Mouse (Mus musculus) intestine, postnatal 0 days (tissue): ENCODE data around the gene Prkca. TPM values are rescaled to one million over a fixed set of nuclear protein-coding genes. Genes with fewer than 3 reads are reported as not detected.
A peak's percentile ranks its signal among the peaks of the same experiment; 100 is the strongest.

Source experiments
- ATAC-seq: fragments of 200-750 bp; cut with Nextera tagmentation; 2 replicates; pipeline ENCODE4 v1.8.0; 2017; ENCODE audit warnings: mild to moderate bottlenecking, moderate TSS enrichment, moderate library complexity
- H3K27ac ChIP-seq: fragments of 300-500 bp; sonication (generic); 2 replicates; pipeline ENCODE4 v1.5.1; 2014; ENCODE audit warnings: mild to moderate bottlenecking, low read depth, low read length, moderate library complexity
- H3K27me3 ChIP-seq: fragments of 300-500 bp; sonication (generic); replicated peaks from 2 replicates; pipeline ENCODE4 v1.6.1; 2014; ENCODE audit warnings: low read length, mixed read lengths; ENCODE audit not compliant: control insufficient read depth, insufficient read depth
- H3K36me3 ChIP-seq: fragments of 300-500 bp; sonication (generic); 2 replicates; pipeline ENCODE4 v1.6.1; 2014; ENCODE audit warnings: mild to moderate bottlenecking, moderate library complexity; ENCODE audit not compliant: control insufficient read depth, insufficient read depth
- H3K4me1 ChIP-seq: fragments of 300-500 bp; sonication (generic); replicated peaks from 2 replicates; pipeline ENCODE4 v1.6.1; 2014; ENCODE audit warnings: antibody characterized with exemption, low read length, mixed read lengths; ENCODE audit not compliant: control insufficient read depth, insufficient read depth
- H3K4me2 ChIP-seq: fragments of 300-500 bp; sonication (generic); replicated peaks from 2 replicates; pipeline ENCODE4 v1.6.1; 2014; ENCODE audit warnings: low read depth, mild to moderate bottlenecking, moderate library complexity
- H3K4me3 ChIP-seq: fragments of 300-500 bp; sonication (generic); 2 replicates; pipeline ENCODE4 v1.5.1; 2014; ENCODE audit warnings: low read depth, low read length
- H3K9ac ChIP-seq: fragments of 300-500 bp; sonication (generic); 2 replicates; pipeline ENCODE4 v1.6.1; 2014; ENCODE audit warnings: mild to moderate bottlenecking, low read depth, low read length
- H3K9me3 ChIP-seq: fragments of 300-500 bp; sonication (generic); 2 replicates; pipeline ENCODE4 v1.6.1; 2016; ENCODE audit warnings: mixed run types; ENCODE audit not compliant: control insufficient read depth
- CTCF ChIP-seq: sonication (generic); IDR thresholded peaks from 2 replicates; pipeline ENCODE4 v1.5.1; 2016; ENCODE audit warnings: low read depth, mild to moderate bottlenecking, control low read depth, antibody characterized with exemption, moderate library complexity
- WGBS: fragments of 180-500 bp; shearing (Covaris S2); extraction: QIAGEN DNeasy Blood & Tissue Kit; methylation state at CpG from one replicate; pipeline ENCODE4 v1.1.7; 2014; 5-methylcytosine and 5-hydroxymethylcytosine counted together
- polyA plus RNA-seq: library from polyadenylated mRNA; unstranded; fragments of >200 nt; fragmentation: Nextera tagmentation; extraction: Ambion mirVana; gene quantifications from 2 replicates; pipeline ENCODE4 v1.2.1, GENCODE M21; 2015

The Prkca gene
- polyA plus RNA-seq, 1 experiment from 2014 or later, result 14.5 TPM

DNA sequence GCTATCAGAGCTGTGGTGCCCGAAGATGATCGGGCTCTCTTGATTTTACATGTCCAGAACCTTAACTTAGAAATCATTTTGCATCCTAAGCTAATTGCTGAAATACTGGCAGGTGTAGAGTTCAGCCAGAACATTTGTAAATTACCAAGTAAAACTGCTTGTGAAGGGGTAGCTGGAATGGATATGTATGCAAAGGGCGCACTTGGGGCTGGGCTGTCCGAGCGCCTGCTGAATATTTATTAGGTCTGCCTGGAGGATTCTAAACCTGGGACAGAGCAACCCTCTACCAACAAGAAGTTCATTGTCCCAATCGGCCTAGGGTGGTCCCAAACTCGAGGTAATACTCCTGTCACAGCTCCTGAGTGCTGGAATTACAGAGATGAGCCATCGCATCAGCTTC, 1.0 kb upstream of the Prkca start:
- peak overlapping the region; percentile 92 for H3K4me3 ChIP-seq
- no peak for TF ChIP-seq CTCF
- 53% methylated on average over 8 of the region's 8 CpGs for WGBS
- ATAC-seq, result no peak
- no peaks in the 10 kb centered on the region for H3K9me3 ChIP-seq
- H3K4me2 ChIP-seq, result peak overlapping the region; percentile 94
- H3K27ac ChIP-seq, result peak overlapping the region; percentile 85; the same call in 1 of the 2 replicates
- H3K36me3 ChIP-seq, result no peaks in the 10 kb centered on the region
- 0 out of 2 replicates have a peak, but pooled peaks cover 2% of the 10 kb centered on the region for H3K4me1 ChIP-seq
- H3K27me3 ChIP-seq, result no peaks in the 10 kb centered on the region
- no peak overlapping the region for H3K9ac ChIP-seq

DNA sequence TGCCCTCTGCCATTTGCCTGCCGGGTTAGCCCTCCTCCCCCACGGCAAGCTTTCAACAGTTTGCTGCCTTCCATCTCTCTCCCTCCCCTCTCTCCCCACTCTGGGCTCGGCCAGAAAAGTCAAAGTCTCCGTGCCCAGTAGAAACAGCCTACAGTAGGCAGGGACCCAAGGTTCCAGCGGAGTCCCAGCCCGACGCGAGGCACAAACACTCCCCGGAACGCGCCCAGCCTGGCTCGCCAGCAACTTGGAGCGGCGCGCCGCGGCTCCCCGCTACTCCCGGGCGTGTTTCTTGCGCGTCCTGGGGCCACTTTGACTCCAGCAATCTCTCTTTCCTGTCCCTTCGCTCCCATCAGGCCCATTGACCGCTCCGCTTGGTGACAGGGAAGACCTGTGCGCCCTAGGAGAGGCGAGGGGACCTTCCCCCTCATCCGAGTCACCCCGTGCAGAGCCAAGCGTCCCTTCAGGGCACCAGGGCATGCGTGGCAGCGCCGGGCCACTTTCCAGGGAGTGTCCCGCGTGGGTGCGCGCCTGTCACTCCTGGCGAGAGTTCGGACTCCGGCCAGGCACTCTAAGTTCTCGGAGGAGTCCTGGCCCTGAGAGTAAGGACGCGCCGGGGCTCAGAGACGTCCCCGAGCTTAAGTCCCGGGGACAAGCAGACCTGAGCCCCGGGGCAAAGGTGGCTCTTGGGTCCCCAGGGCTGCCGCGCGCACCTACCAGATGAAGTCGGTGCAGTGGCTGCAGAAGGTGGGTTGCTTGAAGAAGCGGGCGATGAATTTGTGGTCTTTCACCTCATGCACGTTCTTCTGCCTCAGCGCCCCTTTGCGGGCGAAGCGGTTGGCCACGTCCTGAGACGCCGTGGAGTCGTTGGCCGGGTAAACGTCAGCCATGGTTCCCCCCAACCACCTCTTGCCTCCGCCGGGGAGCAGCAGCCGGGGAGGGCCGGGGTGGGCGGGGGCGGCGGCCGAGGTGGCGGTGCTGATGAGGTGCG, 653 bp downstream of the Prkca start, which contains the start of gene Apoh:
Gene Apoh (plus strand): TSS at position 574 of the 988 bp plus-strand sequence.
- Histone ChIP-seq H3K27ac (peak within 1 kb of the TSS; percentile 85), H3K9me3 (no peaks in the 10 kb centered on the region), H3K27me3 (no peaks in the 10 kb centered on the region), H3K4me2 (peak within 1 kb of the TSS; percentile 94), H3K4me1 (0 out of 2 replicates have a peak, but pooled peaks cover 2% of the 10 kb centered on the region), H3K36me3 (0 out of 2 replicates have a peak, but pooled peaks cover 4% of the 10 kb centered on the region), H3K9ac (peak within 1 kb of the TSS; percentile 78), H3K4me3 (peak within 1 kb of the TSS; percentile 92)
- under 1% methylated on average over 74 of the region's 75 CpGs for WGBS
- TF ChIP-seq CTCF, result peak; percentile 29
- ATAC-seq, result peak; percentile 19; the same call in 1 of the 2 replicates

DNA sequence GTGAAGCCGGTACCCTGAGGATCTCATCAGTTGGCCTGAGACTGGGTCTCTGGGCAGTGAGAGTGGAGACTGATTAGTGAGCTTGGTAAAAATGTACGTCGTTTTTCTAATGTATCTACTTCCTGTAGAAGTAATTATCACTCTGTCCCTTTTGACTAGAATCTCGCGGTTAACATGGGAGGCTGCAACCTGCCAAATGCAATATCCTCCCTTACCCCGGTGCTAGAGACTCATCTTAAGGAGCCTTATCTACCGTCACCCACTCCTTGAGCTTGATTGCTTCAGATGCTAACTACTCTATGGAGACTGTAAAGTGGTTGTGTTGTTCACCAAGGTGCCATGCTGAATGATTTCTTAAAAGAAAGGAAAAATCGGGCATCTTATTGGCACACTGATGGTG, 1.9 kb downstream of the Prkca start:
- Histone ChIP-seq H3K4me1 (0 out of 2 replicates have a peak, but pooled peaks cover 2% of the 10 kb centered on the region), H3K4me2 (peak overlapping the region; percentile 94), H3K4me3 (peak overlapping the region; percentile 92), H3K36me3 (0 out of 2 replicates have a peak, but pooled peaks cover 4% of the 10 kb centered on the region), H3K27ac (no peak overlapping the region), H3K27me3 (no peaks in the 10 kb centered on the region), H3K9me3 (no peaks in the 10 kb centered on the region), H3K9ac (peak overlapping the region; percentile 7; the same call in 1 of the 2 replicates)
- ATAC-seq, result no peak
- WGBS, result 37% methylated on average over 8 of the region's 8 CpGs
- no peak for TF ChIP-seq CTCF

DNA sequence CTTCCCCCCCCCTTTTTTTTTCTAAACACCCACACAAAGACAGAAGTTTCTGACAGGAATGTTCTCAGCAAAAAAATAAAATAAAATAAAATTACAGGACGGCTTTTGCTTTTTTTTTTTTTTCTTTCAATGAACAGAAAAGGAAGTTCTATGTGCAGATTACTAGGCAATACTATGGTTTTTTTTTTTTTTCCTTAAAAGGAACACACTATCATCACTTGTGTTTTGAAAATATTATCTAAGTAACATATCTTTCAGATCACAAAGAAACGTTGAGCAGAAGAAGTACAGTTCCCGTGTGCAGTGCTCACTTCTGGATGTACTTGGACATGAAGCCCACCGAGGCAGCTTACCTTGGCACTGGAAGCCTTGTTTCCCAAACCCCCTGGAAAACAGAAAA, 3.4 kb downstream of the Prkca start:
- H3K27me3 ChIP-seq, result no peaks in the 10 kb centered on the region
- no peak overlapping the region for H3K4me2 ChIP-seq
- H3K9ac ChIP-seq, result no peak overlapping the region
- no peak overlapping the region for H3K27ac ChIP-seq
- 0 out of 2 replicates have a peak, but pooled peaks cover 4% of the 10 kb centered on the region for H3K36me3 ChIP-seq
- WGBS, result 71% methylated on average over 4 of the region's 4 CpGs
- no peak for TF ChIP-seq CTCF
- no peak overlapping the region for H3K4me3 ChIP-seq
- H3K4me1 ChIP-seq, result 0 out of 2 replicates have a peak, but pooled peaks cover 2% of the 10 kb centered on the region
- no peak for ATAC-seq
- H3K9me3 ChIP-seq, result no peaks in the 10 kb centered on the region

DNA sequence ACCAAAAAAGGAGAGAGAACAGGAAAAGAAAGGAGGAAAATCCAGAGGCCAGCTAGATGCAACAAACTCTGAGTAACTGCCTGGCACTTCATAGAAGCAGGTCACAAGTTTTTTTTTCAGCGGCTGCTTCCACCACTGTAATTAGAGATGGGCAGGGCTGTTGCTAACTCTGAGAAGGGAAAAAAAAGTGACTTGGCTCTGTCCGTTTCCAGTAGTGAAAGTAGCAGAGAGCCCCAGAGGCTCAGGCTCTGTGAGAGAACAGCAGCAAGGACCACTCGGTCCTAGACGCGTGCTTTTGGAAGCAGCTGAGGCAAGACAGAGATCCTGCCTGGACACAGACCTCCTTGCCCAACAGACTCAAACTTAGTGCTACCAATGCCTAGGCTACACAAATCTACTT, 7.3 kb downstream of the Prkca start:
- H3K27me3 ChIP-seq, result no peaks in the 10 kb centered on the region
- no peak for TF ChIP-seq CTCF
- H3K36me3 ChIP-seq, result 0 out of 2 replicates have a peak, but pooled peaks cover 4% of the 10 kb centered on the region
- H3K9ac ChIP-seq, result no peak overlapping the region
- H3K4me2 ChIP-seq, result no peak overlapping the region
- H3K4me3 ChIP-seq, result no peak overlapping the region
- H3K4me1 ChIP-seq, result peaks cover 5% of the 10 kb centered on the region; the same call in 1 of the 2 replicates
- WGBS, result 30% methylated on average over 5 of the region's 5 CpGs
- no peak for ATAC-seq
- no peak overlapping the region for H3K27ac ChIP-seq
- H3K9me3 ChIP-seq, result no peaks in the 10 kb centered on the region

DNA sequence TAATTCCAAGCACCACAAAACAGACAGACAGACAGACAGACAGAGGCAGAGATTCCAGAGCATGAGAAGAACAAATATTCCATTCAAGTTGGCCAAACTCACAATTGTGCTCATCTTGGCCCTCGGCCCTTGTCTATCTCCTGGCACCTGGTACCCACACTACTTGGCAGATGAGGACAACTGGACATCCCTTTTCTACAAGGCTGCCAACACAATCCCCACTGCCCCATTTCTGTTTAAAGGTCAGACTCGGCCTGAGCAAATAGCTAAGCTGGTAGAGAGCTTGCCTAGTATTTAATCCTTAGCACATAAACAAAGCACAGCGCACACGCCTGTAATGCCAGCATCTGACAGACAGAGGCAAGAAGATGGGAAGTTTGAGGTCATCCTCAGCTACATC, 8.2 kb downstream of the Prkca start:
- H3K9ac ChIP-seq, result no peak overlapping the region
- H3K36me3 ChIP-seq, result 0 out of 2 replicates have a peak, but pooled peaks cover 4% of the 10 kb centered on the region
- no peak for ATAC-seq
- H3K4me2 ChIP-seq, result no peak overlapping the region
- no peak overlapping the region for H3K4me3 ChIP-seq
- H3K27me3 ChIP-seq, result no peaks in the 10 kb centered on the region
- H3K4me1 ChIP-seq, result peaks cover 5% of the 10 kb centered on the region; the same call in 1 of the 2 replicates
- TF ChIP-seq CTCF, result no peak
- WGBS, result 81% methylated on average over 4 of the region's 4 CpGs
- no peaks in the 10 kb centered on the region for H3K9me3 ChIP-seq
- no peak overlapping the region for H3K27ac ChIP-seq
